Mouse (Mus musculus): ENCODE data around the gene 1700037H04Rik.
"Not testable (repeated sequence)": the region's sequence is repeated elsewhere in the genome, so short reads cannot be mapped to it uniquely, and the experiment has no call there.

1700037H04Rik gene

GRCm38 (mm10) chr2:131125964-131126815, 33.7 kb downstream of the 1700037H04Rik start:
- DNase-seq, result no peak

- DNase-seq, result no peak
Observed at GRCm38 (mm10) chr2:131125157-131125963, 34.5 kb downstream of the 1700037H04Rik start.

GRCm38 (mm10) chr2:131124166-131124565, 35.7 kb downstream of the 1700037H04Rik start:
- peak; percentile 54 for DNase-seq

DNA sequence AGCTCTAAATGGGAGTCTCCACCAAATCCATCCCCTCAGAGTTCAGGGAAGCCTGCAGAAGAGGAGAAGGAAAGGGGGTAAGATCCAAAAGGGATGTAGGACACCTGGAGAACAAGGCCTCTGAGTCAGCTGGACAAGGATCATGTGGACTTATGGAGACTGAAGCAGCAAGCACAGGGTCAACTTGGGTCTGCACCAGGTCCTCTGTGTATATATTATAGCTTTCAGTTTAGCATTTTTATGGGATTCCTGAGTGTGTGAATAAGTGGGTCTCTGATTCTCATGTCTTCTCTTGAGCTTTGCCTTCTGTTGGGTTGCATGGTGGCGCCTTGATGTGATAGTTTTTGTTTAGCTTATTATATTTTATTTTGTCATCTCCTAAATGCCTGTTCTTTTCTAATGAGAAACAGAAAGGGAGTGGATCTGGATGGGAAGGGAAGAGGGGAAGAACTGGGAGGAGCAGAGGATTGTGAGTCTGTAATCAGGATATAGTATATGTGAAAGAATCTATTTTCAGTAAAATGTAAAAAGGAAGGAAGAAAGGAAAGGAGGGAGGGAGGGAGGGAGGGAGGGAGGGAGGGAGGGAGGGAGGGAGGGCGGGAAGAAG, 40.8 kb downstream of the 1700037H04Rik start:
- DNase-seq, result no peak

GRCm38 (mm10) chr2:131105989-131106388, 53.9 kb downstream of the 1700037H04Rik start:
- no peak for DNase-seq

DNA sequence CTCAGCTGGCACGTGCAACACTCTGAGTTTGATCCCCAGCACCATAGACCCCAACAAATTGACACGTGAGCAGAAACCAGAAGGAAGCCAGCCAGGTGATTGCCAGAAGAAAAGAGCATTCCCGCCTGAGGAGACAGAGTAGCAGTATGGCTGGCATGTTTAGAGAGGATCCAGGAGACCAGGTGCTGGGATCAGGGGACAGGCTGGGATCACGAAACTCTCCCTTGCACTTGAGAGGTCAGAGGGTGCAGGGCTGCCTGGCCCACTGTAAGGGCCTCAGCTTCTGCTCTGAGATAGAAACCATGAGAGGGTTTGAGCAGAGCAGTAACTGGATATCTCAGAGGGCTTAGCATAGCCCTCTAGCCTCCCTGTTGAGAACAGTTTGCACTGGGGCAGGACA, 54.8 kb downstream of the 1700037H04Rik start:
- not testable (repeated sequence) for DNase-seq

DNA sequence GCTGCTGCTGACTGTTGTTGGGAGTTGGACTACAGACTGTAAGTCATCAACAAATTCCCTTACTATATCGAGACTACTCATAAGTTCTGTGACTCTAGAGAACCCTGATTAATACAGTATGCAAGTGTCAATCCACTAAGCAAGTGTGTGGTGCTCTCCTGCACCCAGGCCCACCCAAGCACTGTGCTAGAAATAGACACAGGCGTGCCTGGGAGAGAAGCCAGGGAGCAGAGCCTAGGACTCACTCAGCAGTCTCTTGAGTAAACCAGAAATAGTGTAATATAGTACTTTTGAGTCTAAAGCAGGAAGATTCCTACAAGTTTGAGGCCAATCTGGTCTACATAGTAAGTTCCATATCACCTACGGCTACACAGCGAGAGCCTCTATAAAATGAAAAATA, 55.9 kb downstream of the 1700037H04Rik start:
- DNase-seq, result no peak

- DNase-seq, result no peak
Observed at GRCm38 (mm10) chr2:131101530-131101929, 58.4 kb downstream of the 1700037H04Rik start.

DNA sequence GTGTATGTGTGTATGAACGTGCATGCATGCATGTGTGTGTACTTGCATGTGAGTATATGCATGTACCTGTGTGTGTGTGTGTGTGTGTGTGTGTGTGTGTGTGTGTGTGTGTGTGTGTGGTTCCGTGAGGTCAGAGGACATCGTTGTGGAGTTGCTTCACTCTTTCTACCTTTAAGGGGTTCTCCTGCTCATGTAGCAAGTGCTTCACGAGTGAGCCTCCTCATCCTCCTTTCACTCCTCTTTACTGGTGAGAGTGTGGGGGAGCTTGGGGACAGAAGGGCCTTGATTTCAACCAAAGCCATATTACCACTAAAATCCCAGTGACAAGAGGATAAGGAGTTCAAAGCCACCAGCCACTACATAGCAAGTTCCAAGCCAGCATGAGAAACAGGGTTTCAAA, 62.8 kb downstream of the 1700037H04Rik start:
- no peak for DNase-seq

Data from kidney, postnatal 14 days (tissue).